Mouse (Mus musculus): Measurements from ENCODE around the gene Pnp2. TPM values are rescaled to one million over a fixed set of nuclear protein-coding genes. Genes with fewer than 3 reads are reported as not detected.
"Not testable (repeated sequence)": the region's sequence is repeated elsewhere in the genome, so short reads cannot be mapped to it uniquely, and the experiment has no call there.

The Pnp2 gene
- polyA plus RNA-seq, 1 experiment from 2014 or later, result 0.39 TPM

DNA sequence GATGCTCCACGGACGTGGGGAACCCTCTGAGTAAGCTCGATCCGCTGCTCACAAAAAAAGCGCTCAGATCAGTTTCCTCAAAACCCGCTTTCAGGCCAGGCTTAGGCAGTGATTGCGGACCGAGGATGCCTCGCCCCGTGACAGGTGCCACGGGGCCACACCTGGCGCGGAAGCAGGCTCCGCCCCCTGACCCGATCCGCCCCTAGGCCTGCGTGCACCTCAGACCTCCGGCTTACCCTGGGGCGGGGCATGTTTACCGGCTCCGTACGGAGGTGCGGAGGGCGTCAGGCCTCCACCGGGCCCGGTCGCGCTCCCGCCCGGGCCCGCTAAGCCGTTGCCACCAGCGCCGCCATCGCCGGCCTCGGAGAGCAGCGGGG lies 25.4 kb upstream of the Pnp2 start:
- H3K4me2 ChIP-seq (ENCODE audit: low read depth, low read length, severe bottlenecking), result peak overlapping the region; percentile 83
- peak overlapping the region; percentile 57; the same call in 1 of the 2 replicates for H3K27ac ChIP-seq (ENCODE audit: low read depth, low read length)
- ATAC-seq (replicated peaks; ENCODE audit: low FRiP score) (peak; percentile 54), DNase-seq (ENCODE audit: low spot score) (no peak)
- H3K36me3 ChIP-seq (ENCODE audit: control insufficient read depth, insufficient read depth, low read length), result peaks cover 4% of the 10 kb centered on the region; the same call in 1 of the 2 replicates
- H3K9me3 ChIP-seq (ENCODE audit: control insufficient read depth, low read length), result no peaks in the 10 kb centered on the region
- H3K4me1 ChIP-seq (replicated peaks; ENCODE audit: control insufficient read depth, insufficient read depth, low read length), result peaks cover 9% of the 10 kb centered on the region; the same call in 1 of the 2 replicates
- no peaks in the 10 kb centered on the region for H3K27me3 ChIP-seq (ENCODE audit: control insufficient read depth, insufficient read depth, low read length)
- peak overlapping the region; percentile 96 for H3K9ac ChIP-seq (ENCODE audit: low read length)
- H3K4me3 ChIP-seq (ENCODE audit: low read depth, low read length), result peak overlapping the region; percentile 97
- WGBS, result under 1% methylated on average over 38 of the region's 38 CpGs

DNA sequence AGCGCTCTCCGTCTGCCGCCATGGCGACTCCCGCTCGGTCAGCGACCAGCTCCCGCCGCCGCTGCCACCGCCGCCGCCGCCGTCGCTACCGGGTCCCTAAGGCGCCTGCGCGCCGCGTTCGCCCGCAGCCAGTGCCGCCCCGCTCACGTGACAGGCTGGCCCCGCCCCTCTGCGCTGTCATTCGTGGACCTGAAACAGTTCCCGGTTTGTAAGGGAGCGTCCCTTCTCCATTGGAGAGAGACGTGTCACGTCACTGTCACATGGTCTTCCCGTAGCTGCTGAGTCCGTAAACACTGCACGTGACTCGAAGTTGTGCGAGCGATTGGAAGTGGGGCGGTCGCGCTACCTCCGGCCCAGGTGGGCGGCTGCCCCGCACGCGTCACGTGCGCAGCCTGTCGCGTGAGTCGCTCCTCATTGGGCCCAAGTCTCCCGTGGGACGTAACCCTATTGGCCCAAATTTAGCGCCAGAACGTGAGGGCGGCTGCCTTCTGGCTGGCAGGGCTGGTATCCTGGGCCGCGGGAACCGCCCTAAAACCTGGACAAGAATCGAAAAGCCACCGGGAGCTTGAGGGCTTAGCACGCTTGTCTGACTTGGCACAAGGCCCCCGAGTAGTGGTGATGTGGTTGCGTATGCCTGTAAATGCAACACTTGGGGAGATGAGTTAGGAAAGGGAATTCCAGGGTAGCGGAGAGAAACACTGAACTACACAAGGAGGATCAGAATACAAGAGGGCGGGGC lies 24.9 kb upstream of the Pnp2 start, which contains the start of the genes Pip4p1 and Pnp:
Gene Pip4p1 (minus strand): TSS at position 103 of the 739 bp plus-strand sequence.
Gene Pnp (plus strand): TSS at position 329 of the 739 bp plus-strand sequence.
- H3K4me3 ChIP-seq (ENCODE audit: low read depth, low read length), result peak within 1 kb of the TSS; percentile 97
- peak; percentile 98 for DNase-seq (ENCODE audit: low spot score)
- ATAC-seq (replicated peaks; ENCODE audit: low FRiP score), result peak; percentile 99
- peaks cover 4% of the 10 kb centered on the region; the same call in 1 of the 2 replicates for H3K36me3 ChIP-seq (ENCODE audit: control insufficient read depth, insufficient read depth, low read length)
- WGBS, result 0% methylated on average over 66 of the region's 68 CpGs
- peak within 1 kb of the TSS; percentile 83 for H3K4me2 ChIP-seq (ENCODE audit: low read depth, low read length, severe bottlenecking)
- no peaks in the 10 kb centered on the region for H3K27me3 ChIP-seq (ENCODE audit: control insufficient read depth, insufficient read depth, low read length)
- H3K27ac ChIP-seq (ENCODE audit: low read depth, low read length), result peak within 1 kb of the TSS; percentile 89
- H3K9ac ChIP-seq (ENCODE audit: low read length), result peak within 1 kb of the TSS; percentile 96
- H3K9me3 ChIP-seq (ENCODE audit: control insufficient read depth, low read length), result no peaks in the 10 kb centered on the region
- peaks cover 9% of the 10 kb centered on the region; the same call in 1 of the 2 replicates for H3K4me1 ChIP-seq (replicated peaks; ENCODE audit: control insufficient read depth, insufficient read depth, low read length)

DNA sequence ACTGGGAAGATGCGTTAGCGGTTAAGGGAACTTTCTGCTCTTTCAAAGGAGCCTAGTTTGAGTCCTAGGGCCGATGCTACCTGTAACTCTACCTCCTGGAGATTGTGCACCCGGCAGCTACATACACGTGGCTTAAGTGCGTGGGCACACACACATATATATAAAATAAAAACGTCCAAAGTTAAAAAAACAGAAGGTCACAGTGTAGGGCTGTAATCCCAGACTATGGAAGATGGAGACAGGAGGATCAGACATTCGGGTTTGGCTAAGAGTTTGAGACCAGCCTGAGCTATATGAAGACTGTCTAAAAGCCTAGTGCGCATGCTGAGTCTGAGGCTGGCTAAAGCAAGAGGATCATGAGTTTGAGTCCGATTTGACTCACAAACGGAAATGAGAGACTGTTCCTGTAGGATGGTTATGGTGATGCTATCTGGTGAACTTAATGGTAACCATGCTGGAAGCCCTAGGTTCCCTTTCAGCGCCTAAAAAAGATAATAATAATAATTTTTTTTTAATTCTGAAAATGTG lies 24.2 kb upstream of the Pnp2 start:
- Histone ChIP-seq H3K9me3 (ENCODE audit: control insufficient read depth, low read length) (no peaks in the 10 kb centered on the region), H3K27ac (ENCODE audit: low read depth, low read length) (peak overlapping the region; percentile 89), H3K9ac (ENCODE audit: low read length) (peak overlapping the region; percentile 53), H3K4me2 (ENCODE audit: low read depth, low read length, severe bottlenecking) (peak overlapping the region; percentile 83), H3K36me3 (ENCODE audit: control insufficient read depth, insufficient read depth, low read length) (peaks cover 4% of the 10 kb centered on the region; the same call in 1 of the 2 replicates), H3K4me3 (ENCODE audit: low read depth, low read length) (peak overlapping the region; percentile 97), H3K27me3 (ENCODE audit: control insufficient read depth, insufficient read depth, low read length) (no peaks in the 10 kb centered on the region), H3K4me1 (replicated peaks; ENCODE audit: control insufficient read depth, insufficient read depth, low read length) (peaks cover 7% of the 10 kb centered on the region; the same call in 1 of the 2 replicates)
- no peak for DNase-seq (ENCODE audit: low spot score)
- 12% methylated on average over 12 of the region's 12 CpGs for WGBS
- ATAC-seq (replicated peaks; ENCODE audit: low FRiP score), result no peak

DNA sequence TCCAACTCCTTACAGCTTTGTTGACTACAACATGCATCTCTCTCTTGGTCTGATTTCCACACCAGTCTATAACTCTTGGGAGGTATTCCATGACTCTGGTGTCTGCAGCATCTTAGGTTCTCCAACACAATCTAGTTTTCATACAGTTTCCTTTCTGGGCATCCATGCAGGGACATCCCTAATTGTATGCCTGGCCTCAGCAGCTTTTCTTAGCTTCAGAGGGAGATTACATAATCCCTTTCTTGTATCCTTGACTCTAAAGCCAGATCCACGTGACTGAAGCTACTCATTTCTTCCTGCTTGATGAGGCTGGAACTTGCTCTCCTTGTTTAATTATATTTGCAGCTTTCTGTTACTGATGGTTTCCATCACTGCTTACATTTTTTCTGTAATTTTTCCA lies 19.1 kb upstream of the Pnp2 start:
- ATAC-seq (replicated peaks; ENCODE audit: low FRiP score), result no peak
- Histone ChIP-seq H3K4me3 (ENCODE audit: low read depth, low read length) (no peak overlapping the region), H3K4me1 (replicated peaks; ENCODE audit: control insufficient read depth, insufficient read depth, low read length) (no peaks in the 10 kb centered on the region), H3K27ac (ENCODE audit: low read depth, low read length) (no peak overlapping the region), H3K4me2 (ENCODE audit: low read depth, low read length, severe bottlenecking) (no peak overlapping the region), H3K27me3 (ENCODE audit: control insufficient read depth, insufficient read depth, low read length) (no peaks in the 10 kb centered on the region), H3K9ac (ENCODE audit: low read length) (no peak overlapping the region), H3K9me3 (ENCODE audit: control insufficient read depth, low read length) (no peaks in the 10 kb centered on the region), H3K36me3 (ENCODE audit: control insufficient read depth, insufficient read depth, low read length) (no peaks in the 10 kb centered on the region)
- no peak for DNase-seq (ENCODE audit: low spot score)
- 44% methylated on average over 1 of the region's 1 CpGs for WGBS

DNA sequence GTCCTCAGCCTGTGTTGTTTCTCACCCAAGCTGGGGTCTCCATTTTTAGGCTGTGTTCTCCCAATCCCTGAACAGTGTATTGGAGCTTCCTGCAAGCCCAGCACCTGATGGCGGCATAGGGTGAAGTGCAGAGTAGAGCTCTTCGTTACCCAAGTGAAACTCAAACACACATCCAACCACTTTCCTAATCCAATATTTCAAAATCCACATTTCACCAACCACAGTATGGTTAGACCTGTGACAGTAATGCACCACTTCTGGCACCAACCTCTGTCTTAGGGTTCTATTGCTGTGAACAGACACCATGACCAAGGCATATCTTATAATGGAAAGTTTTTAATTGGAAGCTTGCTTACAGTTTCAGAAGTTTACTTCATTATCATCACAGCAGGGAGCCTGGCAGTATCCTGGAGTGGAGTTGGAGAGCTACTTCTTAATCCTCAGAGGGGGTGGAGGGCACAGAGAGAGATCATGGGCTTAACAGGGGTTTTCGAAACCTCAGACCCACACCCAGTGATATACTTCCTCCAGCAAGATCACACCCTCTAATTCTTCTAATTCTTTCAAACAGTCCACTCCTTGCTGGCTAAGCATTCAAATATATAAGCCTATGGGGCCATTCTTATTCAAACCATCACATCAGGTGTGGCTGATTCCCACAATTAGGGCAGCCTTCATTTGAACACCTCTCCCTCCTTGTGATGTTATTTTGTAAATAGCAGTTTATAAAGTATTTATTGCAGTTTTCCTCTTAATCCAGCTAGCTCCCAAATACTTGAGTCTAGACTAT lies 17.5 kb upstream of the Pnp2 start:
- H3K4me3 ChIP-seq (ENCODE audit: low read depth, low read length), result no peak overlapping the region
- no peaks in the 10 kb centered on the region for H3K9me3 ChIP-seq (ENCODE audit: control insufficient read depth, low read length)
- no peaks in the 10 kb centered on the region for H3K27me3 ChIP-seq (ENCODE audit: control insufficient read depth, insufficient read depth, low read length)
- no peak overlapping the region for H3K27ac ChIP-seq (ENCODE audit: low read depth, low read length)
- ATAC-seq (replicated peaks; ENCODE audit: low FRiP score), result no peak
- no peak overlapping the region for H3K4me2 ChIP-seq (ENCODE audit: low read depth, low read length, severe bottlenecking)
- WGBS, result 85% methylated on average over 3 of the region's 3 CpGs
- no peak overlapping the region for H3K9ac ChIP-seq (ENCODE audit: low read length)
- no peak for DNase-seq (ENCODE audit: low spot score)
- no peaks in the 10 kb centered on the region for H3K4me1 ChIP-seq (replicated peaks; ENCODE audit: control insufficient read depth, insufficient read depth, low read length)
- no peaks in the 10 kb centered on the region for H3K36me3 ChIP-seq (ENCODE audit: control insufficient read depth, insufficient read depth, low read length)

DNA sequence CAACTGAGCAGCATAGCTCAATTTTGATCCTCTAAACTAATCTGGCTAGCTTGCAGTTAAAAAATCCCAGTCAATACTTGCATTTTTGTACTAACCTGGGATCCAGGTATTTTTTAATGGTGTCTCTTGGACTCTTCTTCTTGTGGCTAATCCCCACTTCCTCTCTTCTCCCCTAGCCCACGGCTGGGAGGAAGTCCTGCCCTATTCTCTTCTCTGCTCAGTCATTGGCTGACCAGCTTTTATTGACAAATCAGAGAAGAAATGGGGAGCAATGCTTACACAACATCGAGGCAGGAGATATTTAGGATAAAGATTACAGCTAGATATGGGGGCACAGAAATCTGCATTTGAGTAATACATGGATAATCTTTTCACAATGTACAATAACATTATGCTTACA lies 16.9 kb upstream of the Pnp2 start:
- no peak overlapping the region for H3K9ac ChIP-seq (ENCODE audit: low read length)
- WGBS, result 55% methylated on average over 2 of the region's 2 CpGs
- H3K4me2 ChIP-seq (ENCODE audit: low read depth, low read length, severe bottlenecking), result no peak overlapping the region
- DNase-seq (ENCODE audit: low spot score) (no peak), ATAC-seq (replicated peaks; ENCODE audit: low FRiP score) (no peak)
- H3K27me3 ChIP-seq (ENCODE audit: control insufficient read depth, insufficient read depth, low read length), result no peaks in the 10 kb centered on the region
- no peak overlapping the region for H3K27ac ChIP-seq (ENCODE audit: low read depth, low read length)
- H3K4me3 ChIP-seq (ENCODE audit: low read depth, low read length), result no peak overlapping the region
- H3K36me3 ChIP-seq (ENCODE audit: control insufficient read depth, insufficient read depth, low read length), result no peaks in the 10 kb centered on the region
- no peaks in the 10 kb centered on the region for H3K9me3 ChIP-seq (ENCODE audit: control insufficient read depth, low read length)
- H3K4me1 ChIP-seq (replicated peaks; ENCODE audit: control insufficient read depth, insufficient read depth, low read length), result no peaks in the 10 kb centered on the region

DNA sequence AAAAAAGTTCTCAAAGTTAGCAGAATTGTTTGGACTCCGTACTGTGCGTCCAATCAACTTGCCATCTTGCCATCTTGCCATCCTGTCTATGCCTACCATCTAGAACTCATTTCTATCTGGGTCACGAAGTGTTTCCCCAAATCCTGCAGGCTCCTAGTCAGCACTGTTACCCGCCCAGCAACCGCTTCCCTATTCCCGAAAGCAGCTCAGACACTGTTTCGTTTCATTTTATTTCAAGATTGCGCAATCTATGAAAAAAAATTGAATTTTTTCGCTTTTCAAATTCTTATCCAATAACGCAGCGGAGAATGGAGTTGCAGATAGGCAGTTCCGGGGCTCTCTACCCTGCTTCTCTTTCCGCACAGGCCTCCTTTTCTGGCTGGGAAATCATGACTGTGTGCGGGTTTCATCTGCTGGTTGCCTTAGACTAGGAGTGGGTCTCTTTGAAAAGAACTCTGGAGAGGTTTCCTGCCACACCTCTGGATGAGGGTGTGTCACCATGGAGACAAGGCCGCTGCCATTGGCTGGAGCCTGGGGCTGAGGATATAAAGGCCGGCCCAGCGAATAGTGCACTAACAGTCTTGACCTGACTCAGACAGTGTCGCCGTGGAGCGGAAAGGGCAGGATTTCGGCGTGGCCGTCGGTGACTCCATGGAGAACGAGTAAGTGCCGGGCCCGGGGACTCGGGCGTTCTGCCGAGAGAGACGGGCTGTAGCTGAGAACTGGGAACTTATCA lies 11.7 kb upstream of the Pnp2 start, which contains the start of gene Gm49342:
Gene Gm49342 (plus strand): TSS at position 586 of the 736 bp plus-strand sequence.
- DNase-seq (ENCODE audit: low spot score) (peak; percentile 95), ATAC-seq (replicated peaks; ENCODE audit: low FRiP score) (peak; percentile 99)
- peak within 1 kb of the TSS; percentile 61 for H3K4me2 ChIP-seq (ENCODE audit: low read depth, low read length, severe bottlenecking)
- H3K36me3 ChIP-seq (ENCODE audit: control insufficient read depth, insufficient read depth, low read length), result no peaks in the 10 kb centered on the region
- H3K9ac ChIP-seq (ENCODE audit: low read length), result peak within 1 kb of the TSS; percentile 65
- H3K27ac ChIP-seq (ENCODE audit: low read depth, low read length), result peak within 1 kb of the TSS; percentile 72
- no peaks in the 10 kb centered on the region for H3K9me3 ChIP-seq (ENCODE audit: control insufficient read depth, low read length)
- H3K4me3 ChIP-seq (ENCODE audit: low read depth, low read length), result peak within 1 kb of the TSS; percentile 42
- WGBS, result 18% methylated on average over 31 of the region's 31 CpGs
- no peaks in the 10 kb centered on the region for H3K27me3 ChIP-seq (ENCODE audit: control insufficient read depth, insufficient read depth, low read length)
- H3K4me1 ChIP-seq (replicated peaks; ENCODE audit: control insufficient read depth, insufficient read depth, low read length), result peaks cover 2% of the 10 kb centered on the region; the same call in 1 of the 2 replicates

DNA sequence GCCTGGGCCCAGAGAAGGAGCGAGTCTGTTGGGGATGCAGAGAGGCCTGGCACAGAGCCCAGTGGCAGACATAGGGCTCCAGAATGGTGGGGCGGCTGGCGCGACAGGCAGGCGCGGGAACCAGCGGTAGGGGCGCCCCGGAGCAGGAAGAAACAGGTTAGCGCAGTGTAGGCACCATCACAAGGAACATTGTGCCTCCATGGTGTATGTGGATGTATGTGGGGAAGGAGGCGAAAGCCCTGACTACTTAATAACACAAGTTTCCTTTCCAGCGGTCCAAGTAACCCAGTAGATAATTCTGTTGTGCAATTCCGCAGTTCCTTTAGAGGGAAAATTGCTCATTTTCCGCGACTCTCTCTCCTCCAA lies 11.1 kb upstream of the Pnp2 start:
- 2% methylated on average over 14 of the region's 15 CpGs for WGBS
- not testable (repeated sequence) for H3K36me3 ChIP-seq (ENCODE audit: control insufficient read depth, insufficient read depth, low read length); DNase-seq (ENCODE audit: low spot score); H3K9me3 ChIP-seq (ENCODE audit: control insufficient read depth, low read length); H3K4me1 ChIP-seq (replicated peaks; ENCODE audit: control insufficient read depth, insufficient read depth, low read length); H3K27me3 ChIP-seq (ENCODE audit: control insufficient read depth, insufficient read depth, low read length)
- peak overlapping the region; percentile 61 for H3K4me2 ChIP-seq (ENCODE audit: low read depth, low read length, severe bottlenecking)
- peak; percentile 95 for ATAC-seq (replicated peaks; ENCODE audit: low FRiP score)
- peak overlapping the region; percentile 42 for H3K4me3 ChIP-seq (ENCODE audit: low read depth, low read length)
- H3K27ac ChIP-seq (ENCODE audit: low read depth, low read length), result peak overlapping the region; percentile 72
- H3K9ac ChIP-seq (ENCODE audit: low read length), result peak overlapping the region; percentile 65
